Mouse (Mus musculus) midbrain, embryonic 10.5 days (tissue): ENCODE measurements around the gene Kel. TPM values are rescaled to one million over a fixed set of nuclear protein-coding genes. Genes with fewer than 3 reads are reported as not detected.

Experiments
- DNase-seq: peaks from one replicate; pipeline ENCODE4 v3.0.0-alpha.2; 2017; ENCODE audit warnings: low spot score
- H3K27ac ChIP-seq: fragments of 300-500 bp; sonication (generic); replicated peaks from 2 replicates; pipeline ENCODE4 v1.5.1; 2016; ENCODE audit warnings: mild to moderate bottlenecking
- H3K27me3 ChIP-seq: fragments of 300-500 bp; sonication (generic); 2 replicates; pipeline ENCODE4 v1.6.1; 2016; ENCODE audit warnings: low read depth, mild to moderate bottlenecking; ENCODE audit not compliant: poor library complexity, severe bottlenecking
- H3K36me3 ChIP-seq: fragments of 300-500 bp; sonication (generic); 2 replicates; pipeline ENCODE4 v1.6.1; 2016; ENCODE audit warnings: mild to moderate bottlenecking, moderate library complexity
- H3K4me1 ChIP-seq: fragments of 300-500 bp; sonication (generic); 2 replicates; pipeline ENCODE4 v1.6.1; 2016
- H3K4me3 ChIP-seq: fragments of 300-500 bp; sonication (generic); 2 replicates; pipeline ENCODE4 v1.5.1; 2016; ENCODE audit warnings: mild to moderate bottlenecking, moderate library complexity
- H3K9me3 ChIP-seq: fragments of 300-500 bp; sonication (generic); replicated peaks from 2 replicates; pipeline ENCODE4 v1.6.1; 2016; ENCODE audit warnings: mild to moderate bottlenecking
- WGBS: fragments of 180-500 bp; shearing (Covaris S2); methylation state at CpG from one replicate; pipeline ENCODE4 v1.1.7; 2016; 5-methylcytosine and 5-hydroxymethylcytosine counted together
- polyA plus RNA-seq: library from polyadenylated mRNA; unstranded; fragments of >200 nt; fragmentation: Nextera tagmentation; extraction: Ambion mirVana; gene quantifications from 2 replicates; pipeline ENCODE4 v1.2.1, GENCODE M21; 2016

Gene Kel
- polyA plus RNA-seq, 1 experiment from 2014 or later, result 6.6 TPM

DNA sequence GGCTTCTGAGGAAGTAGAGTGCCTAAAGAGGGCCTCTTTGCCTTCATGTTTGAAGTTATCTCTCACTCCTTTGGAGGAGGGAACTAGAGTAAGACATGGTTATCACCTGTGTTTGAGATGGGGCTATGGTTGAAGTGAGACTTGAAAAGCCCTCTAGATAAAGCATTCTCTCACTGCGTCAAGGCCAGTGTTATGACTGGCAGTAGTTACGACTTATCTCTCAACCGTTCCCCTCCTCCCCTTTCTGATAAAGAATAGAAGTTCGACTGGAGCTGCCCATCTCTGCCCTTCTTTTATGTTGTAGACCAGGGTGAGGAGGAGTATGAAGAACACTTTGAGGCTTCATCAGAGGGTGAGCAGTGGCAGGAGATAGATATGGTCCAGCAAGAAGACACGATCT lies 19.2 kb downstream of the Kel start:
- 88% methylated on average over 5 of the region's 5 CpGs for WGBS
- H3K27me3 ChIP-seq, result no peaks in the 10 kb centered on the region
- no peak for DNase-seq
- H3K4me3 ChIP-seq, result no peak overlapping the region
- no peaks in the 10 kb centered on the region for H3K4me1 ChIP-seq
- H3K36me3 ChIP-seq, result no peaks in the 10 kb centered on the region
- H3K9me3 ChIP-seq, result no peaks in the 10 kb centered on the region
- no peak overlapping the region for H3K27ac ChIP-seq

DNA sequence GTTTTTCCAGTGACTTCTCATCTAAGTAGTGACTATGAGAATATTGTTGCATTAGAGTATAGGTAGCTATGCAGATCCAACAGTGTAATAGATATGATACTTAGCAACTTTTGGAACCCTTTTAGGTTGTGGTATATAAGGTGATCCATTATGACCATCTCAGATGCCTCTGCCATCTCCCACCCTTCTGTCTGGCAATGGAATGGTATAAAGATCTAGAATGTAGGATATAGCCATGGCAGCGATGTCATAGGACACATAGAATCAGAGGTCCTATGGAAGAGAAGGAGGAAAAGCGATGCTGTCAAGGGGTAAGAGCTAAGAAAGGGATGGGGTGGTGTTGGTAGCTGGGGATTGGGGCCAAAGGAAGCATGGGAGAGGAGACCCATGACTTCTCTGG lies 20.0 kb downstream of the Kel start, which contains the start of gene Llcfc1:
Llcfc1 (plus strand) TSS at position 301 of the 400 bp plus-strand sequence.
- Histone ChIP-seq H3K36me3 (no peaks in the 10 kb centered on the region), H3K4me1 (no peaks in the 10 kb centered on the region), H3K9me3 (no peaks in the 10 kb centered on the region), H3K27ac (no peak within 1 kb of the TSS), H3K27me3 (no peaks in the 10 kb centered on the region), H3K4me3 (no peak within 1 kb of the TSS)
- no peak for DNase-seq
- WGBS, result 89% methylated on average over 2 of the region's 2 CpGs

DNA sequence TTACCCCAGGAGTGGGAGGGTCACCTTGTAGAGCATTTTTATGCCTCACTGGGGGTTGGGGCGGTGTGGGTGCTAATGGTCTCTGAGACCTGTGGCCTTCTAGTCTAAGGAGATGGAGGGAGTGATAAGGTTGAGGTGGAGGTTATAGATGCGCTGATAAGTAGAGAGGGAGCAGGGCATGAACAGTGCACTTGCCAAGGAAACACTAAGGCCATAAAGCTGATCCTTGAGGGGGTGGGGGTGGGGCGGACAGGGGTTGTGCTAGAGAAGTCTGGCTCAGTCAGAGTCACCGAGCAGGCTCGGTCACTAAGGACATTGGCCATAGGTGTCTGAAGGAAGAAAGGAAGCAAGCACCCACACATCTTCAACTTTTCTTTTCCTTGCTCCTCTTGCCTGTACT lies 22.5 kb downstream of the Kel start:
- 86% methylated on average over 5 of the region's 5 CpGs for WGBS
- Histone ChIP-seq H3K4me1 (no peaks in the 10 kb centered on the region), H3K27ac (no peak overlapping the region), H3K4me3 (no peak overlapping the region), H3K27me3 (no peaks in the 10 kb centered on the region), H3K36me3 (no peaks in the 10 kb centered on the region), H3K9me3 (no peaks in the 10 kb centered on the region)
- DNase-seq, result no peak

DNA sequence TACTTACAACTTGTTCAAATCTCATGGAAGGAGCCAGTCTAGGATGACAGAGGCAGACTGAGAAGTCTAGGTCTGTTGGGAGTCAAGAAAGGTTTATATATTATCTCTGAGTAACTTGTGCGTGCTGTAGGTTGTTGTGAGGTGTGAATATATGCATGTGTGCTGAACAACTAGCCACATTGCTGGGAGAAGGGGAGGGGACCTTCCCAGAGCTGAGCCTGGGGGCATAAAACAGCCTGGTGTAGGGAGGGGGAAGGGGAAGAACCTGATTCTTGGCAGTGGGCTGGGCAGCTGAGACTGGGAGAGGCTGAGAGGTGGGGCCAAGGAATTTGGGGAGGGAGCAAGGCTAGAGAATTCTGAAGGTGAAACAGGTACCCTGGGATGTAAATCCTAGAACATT lies 23.5 kb downstream of the Kel start, which contains the start of gene Trpv5:
Trpv5 (minus strand) TSS at position 101 of the 400 bp plus-strand sequence.
- Histone ChIP-seq H3K4me1 (no peaks in the 10 kb centered on the region), H3K27ac (no peak within 1 kb of the TSS), H3K27me3 (no peaks in the 10 kb centered on the region), H3K36me3 (no peaks in the 10 kb centered on the region), H3K9me3 (no peaks in the 10 kb centered on the region), H3K4me3 (no peak within 1 kb of the TSS)
- DNase-seq, result no peak
- WGBS, result 80% methylated on average over 1 of the region's 1 CpGs

DNA sequence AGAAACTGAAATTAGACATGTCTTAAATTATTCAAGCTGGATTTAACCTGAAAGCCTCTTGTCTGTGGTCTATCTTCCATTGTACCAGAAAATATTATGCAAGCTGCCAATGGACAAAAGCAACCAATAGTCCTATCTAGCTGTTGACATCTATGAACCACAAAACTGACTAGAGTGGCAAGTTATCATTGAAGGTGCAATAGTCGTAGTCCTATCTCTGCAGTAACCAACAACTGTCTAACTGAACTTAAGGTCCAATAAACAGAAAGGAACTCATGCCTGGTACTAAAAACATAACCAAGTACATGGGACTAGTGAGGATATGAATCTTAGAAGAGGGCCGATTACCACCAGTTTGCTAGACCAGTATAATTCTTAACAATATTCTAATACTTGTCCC lies 27.6 kb downstream of the Kel start:
- DNase-seq, result no peak
- no peaks in the 10 kb centered on the region for H3K36me3 ChIP-seq
- H3K27ac ChIP-seq, result no peak overlapping the region
- H3K4me1 ChIP-seq, result no peaks in the 10 kb centered on the region
- no peaks in the 10 kb centered on the region for H3K9me3 ChIP-seq
- H3K27me3 ChIP-seq, result no peaks in the 10 kb centered on the region
- WGBS, result 83% methylated on average over 2 of the region's 2 CpGs
- H3K4me3 ChIP-seq, result no peak overlapping the region

DNA sequence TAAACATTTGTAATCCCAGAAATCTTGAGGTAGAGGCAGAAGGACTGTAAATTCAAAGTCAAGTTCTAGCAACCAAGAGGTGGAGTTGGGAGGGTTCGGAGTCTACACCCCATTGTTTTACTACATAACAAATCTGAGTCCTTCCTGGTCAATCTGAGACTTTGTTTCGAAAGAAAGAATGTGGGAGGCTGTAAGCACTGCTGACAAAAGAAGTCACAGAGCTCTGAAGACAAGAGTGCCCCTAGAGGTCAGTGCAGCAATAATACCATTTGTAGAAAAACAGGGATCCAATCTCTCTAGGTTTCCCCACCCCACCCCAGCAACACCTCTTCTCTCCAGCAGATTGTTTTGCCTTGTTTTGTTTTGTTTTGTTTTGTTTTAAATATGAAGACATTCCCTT lies 41.8 kb downstream of the Kel start:
- 28% methylated on average over 2 of the region's 2 CpGs for whole genome bisulfite sequencing

DNA sequence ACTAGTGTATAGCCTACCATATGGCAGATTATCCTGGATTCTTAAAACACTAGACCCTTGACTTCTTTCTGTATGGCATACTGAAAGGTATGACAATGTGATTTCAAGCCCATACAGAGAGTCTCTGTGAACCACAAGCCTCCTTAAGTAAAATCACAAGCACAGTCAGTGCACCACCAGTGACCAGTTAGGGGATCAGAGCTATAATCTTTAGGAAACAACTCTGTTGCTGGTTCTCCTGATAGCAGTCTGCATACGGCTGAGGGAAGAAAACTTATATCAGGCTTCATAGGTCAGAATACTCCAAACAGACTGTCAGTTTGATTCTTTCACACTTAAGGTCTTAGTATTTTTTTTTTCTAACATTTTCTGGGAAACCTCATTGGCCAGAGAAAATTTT lies 45.7 kb downstream of the Kel start:
- no peak overlapping the region for H3K27ac ChIP-seq
- H3K4me3 ChIP-seq, result no peak overlapping the region
- H3K27me3 ChIP-seq, result no peaks in the 10 kb centered on the region
- DNase-seq, result no peak
- 78% methylated on average over 1 of the region's 1 CpGs for WGBS
- H3K36me3 ChIP-seq, result no peaks in the 10 kb centered on the region
- no peaks in the 10 kb centered on the region for H3K4me1 ChIP-seq
- no peaks in the 10 kb centered on the region for H3K9me3 ChIP-seq

More for the DNA sequence above, 41.8 kb downstream of the Kel start:
- DNase-seq, result no peak
- Histone ChIP-seq H3K27me3 (no peaks in the 10 kb centered on the region), H3K4me1 (no peaks in the 10 kb centered on the region), H3K27ac (no peak overlapping the region), H3K36me3 (no peaks in the 10 kb centered on the region), H3K4me3 (no peak overlapping the region), H3K9me3 (no peaks in the 10 kb centered on the region)

DNA sequence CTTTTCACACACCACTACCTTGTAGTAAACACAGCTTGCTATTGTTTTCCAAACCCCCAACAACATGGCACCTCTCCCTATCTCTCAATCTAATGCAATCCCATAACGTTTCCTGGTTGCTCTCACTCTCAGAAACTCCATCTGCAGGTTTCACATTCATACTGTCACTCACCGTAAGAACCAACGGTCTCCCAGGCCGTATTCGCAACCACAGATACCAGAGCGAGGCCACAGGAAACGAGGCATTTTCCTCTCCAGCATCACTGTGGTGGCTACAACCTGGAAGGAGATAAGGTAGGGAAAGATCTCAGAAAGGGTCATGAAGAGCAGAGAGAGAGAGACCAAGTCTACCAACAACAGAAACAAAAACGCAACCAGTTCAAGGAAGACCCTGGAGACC lies 49.5 kb downstream of the Kel start:
- 84% methylated on average over 8 of the region's 8 CpGs for WGBS
- Histone ChIP-seq H3K27ac (no peak overlapping the region), H3K9me3 (no peaks in the 10 kb centered on the region), H3K4me1 (no peaks in the 10 kb centered on the region), H3K4me3 (no peak overlapping the region), H3K36me3 (no peaks in the 10 kb centered on the region), H3K27me3 (no peaks in the 10 kb centered on the region)
- no peak for DNase-seq

DNA sequence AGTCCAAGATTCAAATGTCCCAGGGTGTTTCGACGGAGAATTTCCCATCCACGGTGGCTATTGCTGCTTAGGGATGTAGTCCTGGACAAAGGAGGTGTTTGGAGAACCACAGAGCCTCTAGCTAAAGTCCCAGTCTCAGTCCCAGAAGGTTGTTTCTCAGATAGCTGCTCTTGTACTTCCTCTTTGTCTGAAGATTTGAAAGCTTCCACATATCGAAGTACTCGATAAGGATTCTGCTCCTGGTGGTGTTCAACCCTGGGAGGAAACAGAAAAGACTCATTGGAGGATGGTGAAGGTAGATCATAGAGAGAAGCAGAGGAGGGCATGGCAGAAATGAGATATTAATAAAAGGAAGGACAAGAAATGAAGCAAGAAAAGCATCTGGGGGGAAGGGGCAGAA lies 51.0 kb downstream of the Kel start:
- Histone ChIP-seq H3K4me1 (no peaks in the 10 kb centered on the region), H3K9me3 (no peaks in the 10 kb centered on the region), H3K4me3 (no peak overlapping the region), H3K27me3 (no peaks in the 10 kb centered on the region), H3K36me3 (no peaks in the 10 kb centered on the region), H3K27ac (no peak overlapping the region)
- 95% methylated on average over 5 of the region's 5 CpGs for WGBS
- no peak for DNase-seq

DNA sequence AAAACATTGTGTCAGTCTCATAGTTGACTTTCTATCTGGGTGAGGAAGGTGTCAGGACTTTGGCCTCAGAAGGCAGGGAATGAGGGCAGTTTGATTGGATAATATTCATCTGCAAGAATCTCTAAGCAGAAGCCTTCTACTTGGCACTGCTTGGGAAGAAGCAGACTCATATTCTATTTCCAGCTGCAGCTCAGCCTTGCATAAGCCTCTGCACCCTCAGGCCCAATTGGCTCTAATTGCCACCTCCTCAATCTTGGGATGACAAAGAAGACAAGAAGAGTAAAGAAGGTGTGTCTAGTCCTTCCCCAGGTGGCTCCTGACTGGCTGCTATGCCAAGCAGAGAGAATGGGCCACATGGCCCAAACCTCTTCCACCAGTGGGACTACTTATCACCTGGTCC lies 57.5 kb downstream of the Kel start:
- Histone ChIP-seq H3K9me3 (no peaks in the 10 kb centered on the region), H3K4me1 (no peaks in the 10 kb centered on the region), H3K4me3 (no peak overlapping the region), H3K36me3 (no peaks in the 10 kb centered on the region), H3K27me3 (no peaks in the 10 kb centered on the region), H3K27ac (no peak overlapping the region)
- no peak for DNase-seq

DNA sequence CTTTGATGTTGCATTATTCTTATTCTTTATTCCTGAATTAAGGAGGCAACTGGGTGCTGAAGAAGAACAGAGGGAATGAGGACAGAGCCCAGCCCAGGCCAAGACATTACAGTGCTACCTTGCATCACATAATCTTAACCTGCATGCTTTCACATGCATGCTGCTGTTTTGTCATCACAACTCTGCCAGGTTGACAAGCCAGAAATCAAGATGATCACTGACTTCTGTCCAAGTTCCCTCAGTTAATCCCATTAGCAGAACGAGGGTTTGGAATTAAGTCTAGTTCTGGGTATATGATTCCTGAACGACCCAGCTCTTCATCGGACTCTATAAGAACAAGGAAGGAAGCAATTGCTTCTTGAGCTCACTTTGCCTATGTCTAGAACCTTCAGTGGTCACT lies 57.9 kb downstream of the Kel start:
- Histone ChIP-seq H3K27ac (no peak overlapping the region), H3K27me3 (no peaks in the 10 kb centered on the region), H3K9me3 (no peaks in the 10 kb centered on the region), H3K4me1 (no peaks in the 10 kb centered on the region), H3K36me3 (no peaks in the 10 kb centered on the region), H3K4me3 (no peak overlapping the region)
- no peak for DNase-seq
- WGBS, result 82% methylated on average over 3 of the region's 3 CpGs

DNA sequence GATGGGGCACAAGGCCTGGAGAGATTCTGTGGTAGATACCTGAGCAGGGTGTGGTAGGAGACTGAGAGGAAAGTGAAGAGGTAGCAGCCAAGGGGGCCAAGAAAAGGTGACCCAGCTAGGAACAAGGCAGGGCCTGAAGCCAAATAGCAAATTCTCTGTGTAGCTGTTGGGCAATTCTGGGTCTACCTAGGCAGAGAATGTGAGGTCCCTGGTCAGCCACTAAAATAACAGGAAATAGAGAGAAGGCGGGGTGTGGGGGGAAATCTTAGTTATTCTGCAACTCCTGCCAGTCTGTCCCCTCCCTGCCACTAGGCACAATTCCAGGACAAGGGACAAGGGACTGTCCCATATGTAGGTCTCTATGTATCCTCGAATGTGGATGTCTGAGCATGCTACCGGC lies 60.9 kb downstream of the Kel start:
- no peak for DNase-seq
- whole genome bisulfite sequencing, result 92% methylated on average over 3 of the region's 3 CpGs
- Histone ChIP-seq H3K27ac (no peak overlapping the region), H3K4me3 (no peak overlapping the region), H3K4me1 (no peaks in the 10 kb centered on the region), H3K36me3 (no peaks in the 10 kb centered on the region), H3K27me3 (no peaks in the 10 kb centered on the region), H3K9me3 (no peaks in the 10 kb centered on the region)

DNA sequence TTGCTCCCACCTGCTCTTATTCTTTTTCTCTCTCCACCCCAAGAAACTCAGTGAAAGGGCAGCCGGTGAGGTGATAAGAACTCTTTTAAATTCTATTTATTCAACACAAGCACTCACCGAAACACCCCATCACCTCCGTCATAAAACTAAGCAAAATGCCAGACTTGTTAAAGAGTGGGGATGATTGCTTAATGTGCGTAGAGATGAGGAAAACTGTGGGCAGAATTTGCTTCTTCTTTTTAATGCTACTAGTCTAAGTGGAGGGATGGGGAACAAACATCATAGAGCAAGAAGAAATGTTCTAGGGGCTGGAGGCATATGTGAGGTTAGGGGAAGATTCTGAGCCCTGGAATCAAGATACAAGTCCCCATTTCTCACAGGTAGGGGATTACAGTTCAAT lies 61.4 kb downstream of the Kel start:
- no peaks in the 10 kb centered on the region for H3K27me3 ChIP-seq
- DNase-seq, result no peak
- 90% methylated on average over 4 of the region's 4 CpGs for WGBS

DNA sequence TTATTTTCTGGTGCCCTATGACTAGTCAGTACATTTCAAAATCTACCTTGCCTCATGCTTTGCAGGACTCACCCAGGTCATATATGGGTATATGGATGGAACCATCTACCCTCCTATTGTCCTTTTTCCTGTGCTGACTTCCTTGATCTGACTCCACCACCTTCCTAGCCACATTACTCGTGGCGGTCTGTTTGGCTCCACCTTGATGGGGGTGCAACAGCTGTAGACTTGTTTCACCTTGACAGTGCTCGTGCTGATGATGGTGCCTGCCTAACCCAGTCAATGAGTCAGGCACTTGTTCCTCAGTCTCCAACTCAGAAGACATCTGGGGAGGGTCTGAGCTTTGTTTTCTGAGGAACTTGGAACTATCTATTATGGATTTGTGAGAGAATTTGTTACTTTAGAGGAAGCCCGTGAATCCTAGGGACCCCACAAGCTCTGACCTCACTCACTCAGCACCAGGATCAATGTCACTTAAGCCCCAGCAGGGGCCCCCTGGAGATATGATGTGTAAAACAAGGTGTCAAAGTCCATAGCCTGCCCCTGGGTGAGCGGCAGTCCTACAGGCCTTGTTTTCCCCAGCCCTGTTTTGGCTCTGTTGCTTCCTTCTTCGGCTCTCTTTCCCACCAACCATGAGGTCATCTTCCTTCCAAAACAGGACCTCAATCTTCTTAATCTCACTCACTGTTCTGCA lies 62.8 kb downstream of the Kel start:
- DNase-seq, result no peak
- H3K4me3 ChIP-seq, result no peak overlapping the region
- no peaks in the 10 kb centered on the region for H3K27me3 ChIP-seq
- 79% methylated on average over 6 of the region's 6 CpGs for WGBS
- H3K9me3 ChIP-seq, result no peaks in the 10 kb centered on the region
- H3K4me1 ChIP-seq, result no peaks in the 10 kb centered on the region
- no peak overlapping the region for H3K27ac ChIP-seq
- H3K36me3 ChIP-seq, result no peaks in the 10 kb centered on the region

More for the DNA sequence above, 61.4 kb downstream of the Kel start:
- Histone ChIP-seq H3K4me3 (no peak overlapping the region), H3K36me3 (no peaks in the 10 kb centered on the region), H3K27ac (no peak overlapping the region), H3K4me1 (no peaks in the 10 kb centered on the region), H3K9me3 (no peaks in the 10 kb centered on the region)
